Mouse (Mus musculus): ENCODE results near the gene Igsf11. TPM values are rescaled to one million over a fixed set of nuclear protein-coding genes. Genes with fewer than 3 reads are reported as not detected.
"Not testable (repeated sequence)": the region's sequence is repeated elsewhere in the genome, so short reads cannot be mapped to it uniquely, and the experiment has no call there.

The Igsf11 gene
- polyA plus RNA-seq, 1 experiment from 2014 or later = 0.81 TPM

DNA sequence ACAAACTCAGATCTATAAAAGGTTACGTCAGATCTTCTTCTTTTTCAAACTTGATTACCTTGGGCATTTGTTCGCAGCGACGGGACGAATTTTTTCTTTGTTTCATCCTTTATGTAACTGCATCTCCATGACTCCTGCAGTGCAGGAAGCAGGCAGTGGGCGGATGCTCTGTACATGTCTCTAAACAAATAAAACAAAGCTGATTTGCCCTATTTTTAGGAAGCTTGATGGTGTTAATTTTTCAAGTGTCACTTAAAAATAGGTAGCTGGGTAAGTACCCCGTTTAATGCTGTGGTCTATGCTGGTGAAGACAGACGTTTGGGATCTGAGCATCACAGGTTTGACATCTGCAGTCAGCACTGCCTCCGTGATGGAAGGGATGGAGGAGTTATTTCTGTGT lies 66.3 kb downstream of the Igsf11 start:
- no peak overlapping the region for H3K4me2 ChIP-seq (replicated peaks)

GRCm38 (mm10) chr16:38960550-38960949 lies 68.1 kb downstream of the Igsf11 start:
- Histone ChIP-seq H3K9me3 (no peaks in the 10 kb centered on the region), H3K4me2 (replicated peaks) (no peak overlapping the region), H3K27me3 (no peaks in the 10 kb centered on the region), H3K9ac (no peak overlapping the region), H3K4me1 (no peaks in the 10 kb centered on the region; the same call in 1 of the 2 replicates), H3K4me3 (no peak overlapping the region), H3K36me3 (no peaks in the 10 kb centered on the region), H3K27ac (no peak overlapping the region)
- no peak for ATAC-seq (ENCODE audit: insufficient number of reproducible peaks, insufficient read depth, low FRiP score, low TSS enrichment)
- WGBS = 73% methylated on average over 8 of the region's 8 CpGs

More for the DNA sequence above, 66.3 kb downstream of the Igsf11 start:
- Histone ChIP-seq H3K27me3 (no peaks in the 10 kb centered on the region), H3K9ac (no peak overlapping the region), H3K4me3 (no peak overlapping the region), H3K4me1 (no peaks in the 10 kb centered on the region; the same call in 1 of the 2 replicates), H3K36me3 (no peaks in the 10 kb centered on the region), H3K27ac (no peak overlapping the region), H3K9me3 (no peaks in the 10 kb centered on the region)
- 70% methylated on average over 9 of the region's 9 CpGs for WGBS
- ATAC-seq (ENCODE audit: insufficient number of reproducible peaks, insufficient read depth, low FRiP score, low TSS enrichment) = no peak

- Histone ChIP-seq H3K36me3 (no peaks in the 10 kb centered on the region), H3K27ac (no peak overlapping the region), H3K4me1 (no peaks in the 10 kb centered on the region; the same call in 1 of the 2 replicates), H3K9ac (no peak overlapping the region), H3K4me2 (replicated peaks) (no peak overlapping the region), H3K9me3 (no peaks in the 10 kb centered on the region), H3K27me3 (no peaks in the 10 kb centered on the region), H3K4me3 (no peak overlapping the region)
- ATAC-seq (ENCODE audit: insufficient number of reproducible peaks, insufficient read depth, low FRiP score, low TSS enrichment) = no peak
- WGBS = 85% methylated on average over 2 of the region's 2 CpGs
These were observed 69.4 kb downstream of the Igsf11 start for GRCm38 (mm10) chr16:38961865-38962264.

DNA sequence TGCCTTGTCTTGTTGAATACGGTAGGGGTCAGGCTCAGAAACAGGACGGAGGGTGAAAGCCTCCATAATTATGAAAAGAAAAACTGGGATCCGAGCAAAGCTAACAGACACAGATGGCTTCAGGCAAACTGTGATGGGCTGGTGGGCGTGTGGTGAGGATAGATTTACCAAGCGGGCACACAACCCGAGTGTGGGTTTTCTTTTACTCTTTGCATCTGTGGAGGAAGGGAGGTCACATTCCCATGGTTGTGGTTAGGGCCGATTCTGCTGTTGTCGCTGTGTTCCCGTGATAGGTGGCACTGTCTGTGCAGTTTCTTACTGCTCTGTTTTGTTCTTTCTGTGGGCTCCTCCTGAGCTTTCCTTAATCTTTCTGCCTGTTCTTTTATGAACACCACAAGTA lies 70.2 kb downstream of the Igsf11 start:
- 42% methylated on average over 9 of the region's 9 CpGs for WGBS
- no peak for ATAC-seq (ENCODE audit: insufficient number of reproducible peaks, insufficient read depth, low FRiP score, low TSS enrichment)
- Histone ChIP-seq H3K9ac (no peak overlapping the region), H3K4me1 (no peaks in the 10 kb centered on the region; the same call in 1 of the 2 replicates), H3K36me3 (no peaks in the 10 kb centered on the region), H3K27me3 (no peaks in the 10 kb centered on the region), H3K4me3 (no peak overlapping the region), H3K4me2 (replicated peaks) (no peak overlapping the region), H3K9me3 (no peaks in the 10 kb centered on the region), H3K27ac (no peak overlapping the region)

DNA sequence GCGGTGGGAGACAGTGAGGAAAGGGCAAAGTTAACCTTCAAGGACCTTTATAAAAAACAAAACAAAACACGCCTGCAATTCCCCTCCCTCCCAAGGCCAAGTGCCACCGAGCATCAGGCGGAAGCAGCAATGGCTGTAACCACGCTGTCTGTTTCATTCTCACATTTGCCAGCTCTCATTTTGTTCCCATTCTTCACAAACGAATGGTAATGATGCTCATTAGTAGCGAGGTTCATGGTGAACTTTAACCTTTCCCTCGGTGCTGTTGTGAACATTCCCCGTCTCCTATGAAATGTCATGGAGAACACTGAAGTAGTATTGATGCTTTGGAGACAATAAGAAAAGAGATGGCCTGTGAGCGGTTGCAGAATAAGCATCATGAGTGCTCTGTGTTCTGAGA lies 74.6 kb downstream of the Igsf11 start:
- Histone ChIP-seq H3K9me3 (no peaks in the 10 kb centered on the region), H3K4me2 (replicated peaks) (no peak overlapping the region), H3K36me3 (no peaks in the 10 kb centered on the region), H3K4me1 (no peaks in the 10 kb centered on the region), H3K4me3 (no peak overlapping the region), H3K27ac (no peak overlapping the region), H3K27me3 (no peaks in the 10 kb centered on the region), H3K9ac (no peak overlapping the region)
- ATAC-seq (ENCODE audit: insufficient number of reproducible peaks, insufficient read depth, low FRiP score, low TSS enrichment) = no peak
- WGBS = 69% methylated on average over 10 of the region's 10 CpGs

DNA sequence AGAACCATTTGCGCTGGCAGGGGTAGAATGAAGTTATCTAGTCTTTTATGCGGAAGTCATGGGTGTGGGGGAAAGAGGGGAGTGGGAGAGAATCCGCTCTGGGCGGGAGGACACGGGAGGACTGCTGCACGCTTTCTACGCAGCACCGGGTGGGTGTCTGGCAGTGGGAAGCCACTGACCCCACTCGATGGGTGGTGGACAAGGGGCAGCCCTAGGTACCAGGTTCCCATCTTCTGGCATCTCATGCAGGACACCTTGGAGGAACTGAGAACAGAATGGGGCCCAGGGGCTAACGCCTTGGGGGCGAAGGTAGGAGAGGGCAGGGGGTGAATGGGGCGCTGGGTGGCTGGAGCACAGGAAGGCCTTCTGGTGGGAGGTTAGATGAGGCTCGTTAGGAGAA lies 83.7 kb downstream of the Igsf11 start:
- no peak overlapping the region for H3K9ac ChIP-seq
- whole genome bisulfite sequencing = 80% methylated on average over 13 of the region's 13 CpGs
- ATAC-seq (ENCODE audit: insufficient number of reproducible peaks, insufficient read depth, low FRiP score, low TSS enrichment) = no peak

GRCm38 (mm10) chr16:38978546-38978945 lies 86.1 kb downstream of the Igsf11 start:
- H3K9ac ChIP-seq = no peak overlapping the region
- no peak overlapping the region for H3K4me2 ChIP-seq (replicated peaks)
- WGBS = 85% methylated on average over 2 of the region's 2 CpGs
- no peaks in the 10 kb centered on the region for H3K9me3 ChIP-seq
- no peak overlapping the region for H3K27ac ChIP-seq
- H3K4me1 ChIP-seq = peaks cover 16% of the 10 kb centered on the region
- no peaks in the 10 kb centered on the region for H3K36me3 ChIP-seq
- H3K27me3 ChIP-seq = 0 out of 2 replicates have a peak, but pooled peaks cover 6% of the 10 kb centered on the region
- ATAC-seq (ENCODE audit: insufficient number of reproducible peaks, insufficient read depth, low FRiP score, low TSS enrichment) = no peak
- no peak overlapping the region for H3K4me3 ChIP-seq

More for the DNA sequence above, 83.7 kb downstream of the Igsf11 start:
- H3K4me2 ChIP-seq (replicated peaks) = no peak overlapping the region
- no peak overlapping the region for H3K4me3 ChIP-seq
- H3K36me3 ChIP-seq = no peaks in the 10 kb centered on the region
- H3K9me3 ChIP-seq = no peaks in the 10 kb centered on the region
- 0 out of 2 replicates have a peak, but pooled peaks cover 6% of the 10 kb centered on the region for H3K27me3 ChIP-seq
- H3K27ac ChIP-seq = no peak overlapping the region
- H3K4me1 ChIP-seq = peaks cover 4% of the 10 kb centered on the region; the same call in 1 of the 2 replicates

DNA sequence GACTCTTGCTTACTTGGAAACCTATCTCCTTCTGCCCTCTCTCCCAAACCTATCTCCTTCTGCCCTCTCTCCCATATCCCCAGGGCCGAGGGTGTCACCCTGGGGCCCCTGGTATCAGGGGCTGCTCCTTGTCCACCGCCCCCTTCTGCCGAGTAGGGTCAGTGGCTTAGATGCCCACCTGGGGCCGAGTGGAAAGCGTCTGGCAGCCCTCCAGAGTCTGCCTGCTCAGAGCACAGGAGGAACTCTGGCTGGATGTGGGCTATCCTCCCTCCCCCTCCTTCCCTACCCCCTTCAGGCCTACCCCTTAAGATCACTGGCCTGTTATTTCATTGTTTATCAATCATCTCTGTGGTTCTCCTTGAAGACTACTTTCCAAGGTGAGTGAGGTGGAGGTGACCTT lies 88.1 kb downstream of the Igsf11 start:
- 31% methylated on average over 5 of the region's 5 CpGs for WGBS
- no peak overlapping the region for H3K9ac ChIP-seq
- H3K27ac ChIP-seq = no peak overlapping the region
- H3K36me3 ChIP-seq = no peaks in the 10 kb centered on the region
- no peaks in the 10 kb centered on the region for H3K9me3 ChIP-seq
- no peak for ATAC-seq (ENCODE audit: insufficient number of reproducible peaks, insufficient read depth, low FRiP score, low TSS enrichment)
- H3K4me2 ChIP-seq (replicated peaks) = no peak overlapping the region
- 0 out of 2 replicates have a peak, but pooled peaks cover 6% of the 10 kb centered on the region for H3K27me3 ChIP-seq
- H3K4me1 ChIP-seq = peaks cover 16% of the 10 kb centered on the region
- no peak overlapping the region for H3K4me3 ChIP-seq

- Histone ChIP-seq H3K4me2 (replicated peaks) (no peak overlapping the region), H3K4me1 (peaks cover 22% of the 10 kb centered on the region), H3K9me3 (no peaks in the 10 kb centered on the region), H3K27ac (no peak overlapping the region), H3K27me3 (no peaks in the 10 kb centered on the region), H3K9ac (no peak overlapping the region), H3K4me3 (no peak overlapping the region), H3K36me3 (no peaks in the 10 kb centered on the region)
- 6% methylated on average over 5 of the region's 5 CpGs for WGBS
- ATAC-seq (ENCODE audit: insufficient number of reproducible peaks, insufficient read depth, low FRiP score, low TSS enrichment) = peak; percentile 68; the same call in 1 of the 2 replicates
These were observed 89.6 kb downstream of the Igsf11 start for GRCm38 (mm10) chr16:38982051-38982450.

DNA sequence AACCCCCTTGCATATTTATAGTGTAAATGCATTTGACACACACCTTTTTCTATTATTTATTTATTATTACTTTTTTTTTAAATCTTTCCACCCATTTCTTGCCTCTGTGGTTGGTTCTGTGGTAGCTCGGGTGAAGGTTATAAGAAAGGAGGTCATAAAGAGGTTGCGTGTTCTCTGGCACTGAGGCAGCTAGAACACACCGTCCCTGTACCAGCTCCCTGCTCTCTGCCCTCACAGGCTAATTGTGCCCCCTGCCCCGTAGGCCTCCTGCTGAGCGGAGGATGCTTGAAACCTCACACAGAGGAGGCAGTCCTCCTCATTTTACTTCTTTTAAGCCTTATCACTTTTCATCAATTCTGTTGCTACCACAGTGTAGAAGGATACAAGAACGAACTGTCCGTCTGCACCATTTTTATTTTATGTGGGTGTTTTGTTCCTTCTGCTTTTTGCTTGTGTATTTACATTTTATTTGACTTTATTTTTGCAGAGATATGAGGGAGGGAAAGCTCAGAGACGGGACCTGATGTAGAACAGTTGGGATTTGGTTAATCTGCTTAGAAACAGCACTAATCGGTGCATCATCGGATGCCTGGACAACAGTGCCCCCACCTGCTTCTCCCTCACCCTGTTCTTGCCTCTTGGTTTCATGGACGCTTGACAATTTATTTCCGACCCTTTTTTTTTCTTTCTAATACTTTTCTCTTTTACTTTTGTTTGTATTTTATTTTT lies 90.2 kb downstream of the Igsf11 start:
- H3K27ac ChIP-seq = no peak overlapping the region
- peaks cover 22% of the 10 kb centered on the region for H3K4me1 ChIP-seq
- H3K36me3 ChIP-seq = no peaks in the 10 kb centered on the region
- H3K27me3 ChIP-seq = no peaks in the 10 kb centered on the region
- H3K4me3 ChIP-seq = no peak overlapping the region
- 14% methylated on average over 12 of the region's 12 CpGs for WGBS
- H3K9ac ChIP-seq = no peak overlapping the region
- no peaks in the 10 kb centered on the region for H3K9me3 ChIP-seq
- no peak overlapping the region for H3K4me2 ChIP-seq (replicated peaks)
- ATAC-seq (ENCODE audit: insufficient number of reproducible peaks, insufficient read depth, low FRiP score, low TSS enrichment) = no peak

- 62% methylated on average over 3 of the region's 3 CpGs for WGBS
- not testable (repeated sequence) for ATAC-seq (ENCODE audit: insufficient number of reproducible peaks, insufficient read depth, low FRiP score, low TSS enrichment)
These were observed 91.4 kb downstream of the Igsf11 start for GRCm38 (mm10) chr16:38983850-38984249.

DNA sequence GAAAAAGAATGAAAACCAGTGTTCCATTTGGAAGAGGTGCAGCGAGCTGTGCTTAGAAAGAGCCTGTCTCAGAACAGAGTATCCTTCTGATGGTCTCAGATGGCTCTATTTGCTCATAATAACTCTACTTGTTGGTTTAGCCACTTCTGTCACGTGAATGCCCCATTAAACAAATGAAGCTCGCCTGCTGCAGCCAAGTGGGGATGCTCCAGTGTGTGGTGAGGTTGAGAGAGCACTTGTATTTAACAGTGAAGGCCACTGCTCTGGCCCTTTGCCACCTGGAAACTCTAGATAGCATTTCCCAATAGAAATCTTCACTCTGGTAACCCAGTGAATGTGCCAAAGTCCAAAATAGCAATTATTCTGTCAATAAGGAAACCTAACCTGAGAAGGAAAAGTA lies 92.9 kb downstream of the Igsf11 start:
- no peaks in the 10 kb centered on the region for H3K9me3 ChIP-seq
- no peak overlapping the region for H3K4me2 ChIP-seq (replicated peaks)
- no peak overlapping the region for H3K27ac ChIP-seq
- peaks cover 22% of the 10 kb centered on the region for H3K4me1 ChIP-seq
- 56% methylated on average over 3 of the region's 3 CpGs for WGBS
- H3K4me3 ChIP-seq = no peak overlapping the region
- no peak overlapping the region for H3K9ac ChIP-seq
- ATAC-seq (ENCODE audit: insufficient number of reproducible peaks, insufficient read depth, low FRiP score, low TSS enrichment) = no peak
- H3K36me3 ChIP-seq = no peaks in the 10 kb centered on the region
- no peaks in the 10 kb centered on the region for H3K27me3 ChIP-seq

More at GRCm38 (mm10) chr16:38983850-38984249, 91.4 kb downstream of the Igsf11 start:
- not testable (repeated sequence) for H3K9me3 ChIP-seq; H3K4me2 ChIP-seq (replicated peaks); H3K27ac ChIP-seq; H3K9ac ChIP-seq; H3K36me3 ChIP-seq; H3K27me3 ChIP-seq; H3K4me3 ChIP-seq
- peaks cover 22% of the 10 kb centered on the region for H3K4me1 ChIP-seq
